Mouse (Mus musculus) neural tube, embryonic 15.5 days (tissue): Measurements from ENCODE around the gene Nim1k. TPM values are rescaled to one million over a fixed set of nuclear protein-coding genes. Genes with fewer than 3 reads are reported as not detected.

Source experiments
- ATAC-seq: fragments of 200-750 bp; cut with Nextera tagmentation; 2 replicates; pipeline ENCODE4 v1.8.0; 2017; ENCODE audit warnings: mild to moderate bottlenecking, moderate TSS enrichment, moderate library complexity; ENCODE audit not compliant: low FRiP score
- H3K27ac ChIP-seq: fragments of 300-500 bp; sonication (generic); replicated peaks from 2 replicates; pipeline ENCODE4 v1.5.1; 2015; ENCODE audit warnings: mild to moderate bottlenecking, inconsistent platforms
- H3K27me3 ChIP-seq: fragments of 300-500 bp; sonication (generic); replicated peaks from 2 replicates; pipeline ENCODE4 v1.6.1; 2015; ENCODE audit warnings: inconsistent platforms
- H3K36me3 ChIP-seq: fragments of 300-500 bp; sonication (generic); 2 replicates; pipeline ENCODE4 v1.6.1; 2015; ENCODE audit warnings: inconsistent platforms
- H3K4me1 ChIP-seq: fragments of 300-500 bp; sonication (generic); 2 replicates; pipeline ENCODE4 v1.6.1; 2015; ENCODE audit warnings: inconsistent platforms
- H3K4me2 ChIP-seq: fragments of 300-500 bp; sonication (generic); 2 replicates; pipeline ENCODE4 v1.6.1; 2015; ENCODE audit warnings: inconsistent platforms, mild to moderate bottlenecking, moderate library complexity
- H3K4me3 ChIP-seq: fragments of 300-500 bp; sonication (generic); replicated peaks from 2 replicates; pipeline ENCODE4 v1.5.1; 2015; ENCODE audit warnings: mild to moderate bottlenecking, inconsistent platforms
- H3K9ac ChIP-seq: fragments of 300-500 bp; sonication (generic); replicated peaks from 2 replicates; pipeline ENCODE4 v1.6.1; 2015; ENCODE audit warnings: mild to moderate bottlenecking, inconsistent platforms
- H3K9me3 ChIP-seq: fragments of 300-500 bp; sonication (generic); replicated peaks from 2 replicates; pipeline ENCODE4 v1.6.1; 2016; ENCODE audit warnings: inconsistent platforms
- WGBS: fragments of 180-500 bp; shearing (Covaris S2); methylation state at CpG from one replicate; pipeline ENCODE4 v1.1.7; 2015; ENCODE audit warnings: mixed read lengths; 5-methylcytosine and 5-hydroxymethylcytosine counted together
- polyA plus RNA-seq: library from polyadenylated mRNA; unstranded; fragments of >200 nt; fragmentation: Nextera tagmentation; extraction: Ambion mirVana; gene quantifications from 2 replicates; pipeline ENCODE4 v1.2.1, GENCODE M21; 2015

The Nim1k gene
- polyA plus RNA-seq, 1 experiment from 2014 or later = 6.1 TPM

GRCm38 (mm10) chr13:119724541-119724940 is 31.1 kb downstream of the Nim1k start:
- Histone ChIP-seq H3K9ac (no peak overlapping the region), H3K4me3 (no peak overlapping the region), H3K9me3 (no peaks in the 10 kb centered on the region), H3K4me1 (no peaks in the 10 kb centered on the region), H3K4me2 (no peak overlapping the region), H3K27ac (no peak overlapping the region), H3K27me3 (no peaks in the 10 kb centered on the region), H3K36me3 (peaks cover 2% of the 10 kb centered on the region; the same call in 1 of the 2 replicates)
- ATAC-seq = no peak
- WGBS = 89% methylated on average over 7 of the region's 7 CpGs

DNA sequence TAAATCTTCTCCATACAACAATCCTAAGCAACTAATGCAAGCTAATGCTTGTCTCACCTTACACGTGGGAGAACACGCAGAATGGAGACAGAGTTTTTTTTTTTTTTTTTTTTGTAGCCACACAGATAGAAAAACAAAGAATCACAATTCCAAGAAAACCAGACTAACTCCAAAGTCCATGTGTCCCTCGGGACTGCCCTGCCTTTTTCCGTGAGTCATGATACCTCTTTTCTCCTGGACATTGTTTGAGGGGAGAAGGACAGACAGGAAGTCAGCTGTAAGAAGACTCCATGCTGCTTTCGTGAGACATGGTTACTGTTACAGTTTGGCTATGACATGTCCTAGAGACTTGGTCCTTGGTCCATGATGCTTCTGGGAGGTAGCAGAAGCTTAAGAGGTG is 32.3 kb downstream of the Nim1k start:
- Histone ChIP-seq H3K27me3 (no peaks in the 10 kb centered on the region), H3K4me3 (no peak overlapping the region), H3K4me2 (no peak overlapping the region), H3K4me1 (no peaks in the 10 kb centered on the region), H3K27ac (no peak overlapping the region), H3K36me3 (peaks cover 2% of the 10 kb centered on the region; the same call in 1 of the 2 replicates), H3K9ac (no peak overlapping the region), H3K9me3 (no peaks in the 10 kb centered on the region)
- no peak for ATAC-seq
- WGBS = 89% methylated on average over 5 of the region's 5 CpGs

DNA sequence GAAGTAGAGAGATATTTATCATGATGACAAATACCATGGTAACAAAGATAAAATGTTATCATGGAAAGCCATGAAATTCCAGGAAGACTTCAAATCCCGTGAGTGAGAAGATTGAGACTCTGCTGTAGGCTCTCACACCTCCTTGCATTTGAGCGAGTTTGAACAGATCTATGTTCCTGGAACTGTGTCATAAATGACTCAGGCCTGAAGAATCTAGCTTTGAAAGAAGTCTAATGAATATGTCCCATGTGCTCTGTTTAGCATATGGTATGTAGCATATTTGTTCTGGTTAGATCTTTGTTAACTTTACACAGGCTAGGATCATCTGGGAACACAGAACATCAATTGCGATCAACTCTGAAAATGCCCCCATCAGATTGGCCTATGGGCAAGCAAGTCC is 33.2 kb downstream of the Nim1k start:
- peaks cover 2% of the 10 kb centered on the region; the same call in 1 of the 2 replicates for H3K36me3 ChIP-seq
- WGBS = 92% methylated on average over 3 of the region's 3 CpGs
- ATAC-seq = no peak

GRCm38 (mm10) chr13:119716105-119716504 is 39.6 kb downstream of the Nim1k start:
- no peak for ATAC-seq
- no peak overlapping the region for H3K27ac ChIP-seq
- no peaks in the 10 kb centered on the region for H3K4me1 ChIP-seq
- no peak overlapping the region for H3K4me3 ChIP-seq
- H3K36me3 ChIP-seq = peaks cover 9% of the 10 kb centered on the region
- 93% methylated on average over 2 of the region's 2 CpGs for WGBS
- no peak overlapping the region for H3K4me2 ChIP-seq
- no peaks in the 10 kb centered on the region for H3K9me3 ChIP-seq
- H3K9ac ChIP-seq = no peak overlapping the region
- no peaks in the 10 kb centered on the region for H3K27me3 ChIP-seq

More for the DNA sequence above, 33.2 kb downstream of the Nim1k start:
- no peak overlapping the region for H3K4me3 ChIP-seq
- no peaks in the 10 kb centered on the region for H3K9me3 ChIP-seq
- no peak overlapping the region for H3K27ac ChIP-seq
- no peaks in the 10 kb centered on the region for H3K4me1 ChIP-seq
- no peak overlapping the region for H3K4me2 ChIP-seq
- H3K9ac ChIP-seq = no peak overlapping the region
- H3K27me3 ChIP-seq = no peaks in the 10 kb centered on the region

- no peak for ATAC-seq
- Histone ChIP-seq H3K27me3 (no peaks in the 10 kb centered on the region), H3K9ac (no peak overlapping the region), H3K4me1 (no peaks in the 10 kb centered on the region), H3K4me3 (no peak overlapping the region), H3K36me3 (peaks cover 32% of the 10 kb centered on the region), H3K4me2 (no peak overlapping the region), H3K9me3 (no peaks in the 10 kb centered on the region), H3K27ac (no peak overlapping the region)
- 73% methylated on average over 9 of the region's 9 CpGs for WGBS
These were observed 41.9 kb downstream of the Nim1k start for GRCm38 (mm10) chr13:119713821-119714220.

GRCm38 (mm10) chr13:119713107-119713787 is 42.4 kb downstream of the Nim1k start:
- ATAC-seq = no peak
- no peaks in the 10 kb centered on the region for H3K27me3 ChIP-seq
- no peak overlapping the region for H3K4me2 ChIP-seq
- H3K9ac ChIP-seq = no peak overlapping the region
- no peak overlapping the region for H3K27ac ChIP-seq
- H3K9me3 ChIP-seq = no peaks in the 10 kb centered on the region
- no peak overlapping the region for H3K4me3 ChIP-seq
- H3K36me3 ChIP-seq = peaks cover 33% of the 10 kb centered on the region
- H3K4me1 ChIP-seq = no peaks in the 10 kb centered on the region
- 74% methylated on average over 8 of the region's 8 CpGs for WGBS

DNA sequence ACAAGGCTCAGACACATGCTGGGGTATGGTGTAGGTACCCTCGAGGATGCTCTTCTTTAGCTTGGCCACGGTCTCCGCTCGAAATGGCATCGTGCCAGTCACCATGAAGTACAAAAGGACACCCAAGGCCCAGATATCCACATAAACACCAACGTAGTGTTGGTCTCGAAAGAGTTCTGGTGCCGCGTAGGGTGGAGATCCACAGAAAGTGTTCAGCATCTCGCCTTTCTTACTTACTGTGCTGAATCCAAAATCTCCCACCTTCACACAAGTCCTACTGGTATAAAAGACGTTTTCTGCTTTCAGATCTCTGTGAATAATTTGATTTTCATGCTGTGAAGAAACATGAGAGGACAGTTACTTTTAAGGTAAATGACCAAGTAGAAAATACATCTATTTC is 43.2 kb downstream of the Nim1k start:
- no peak for ATAC-seq
- no peaks in the 10 kb centered on the region for H3K27me3 ChIP-seq
- H3K9ac ChIP-seq = no peak overlapping the region
- H3K4me3 ChIP-seq = no peak overlapping the region
- H3K27ac ChIP-seq = no peak overlapping the region
- H3K4me2 ChIP-seq = no peak overlapping the region
- WGBS = 90% methylated on average over 11 of the region's 11 CpGs
- H3K4me1 ChIP-seq = no peaks in the 10 kb centered on the region
- H3K9me3 ChIP-seq = no peaks in the 10 kb centered on the region
- H3K36me3 ChIP-seq = peaks cover 33% of the 10 kb centered on the region

- WGBS = 90% methylated on average over 10 of the region's 10 CpGs
- Histone ChIP-seq H3K4me2 (no peak overlapping the region), H3K9ac (no peak overlapping the region), H3K27ac (no peak overlapping the region), H3K4me1 (no peaks in the 10 kb centered on the region), H3K27me3 (no peaks in the 10 kb centered on the region), H3K4me3 (no peak overlapping the region), H3K9me3 (no peaks in the 10 kb centered on the region), H3K36me3 (peaks cover 48% of the 10 kb centered on the region)
- no peak for ATAC-seq
These were observed 45.4 kb downstream of the Nim1k start for GRCm38 (mm10) chr13:119710268-119710610.

DNA sequence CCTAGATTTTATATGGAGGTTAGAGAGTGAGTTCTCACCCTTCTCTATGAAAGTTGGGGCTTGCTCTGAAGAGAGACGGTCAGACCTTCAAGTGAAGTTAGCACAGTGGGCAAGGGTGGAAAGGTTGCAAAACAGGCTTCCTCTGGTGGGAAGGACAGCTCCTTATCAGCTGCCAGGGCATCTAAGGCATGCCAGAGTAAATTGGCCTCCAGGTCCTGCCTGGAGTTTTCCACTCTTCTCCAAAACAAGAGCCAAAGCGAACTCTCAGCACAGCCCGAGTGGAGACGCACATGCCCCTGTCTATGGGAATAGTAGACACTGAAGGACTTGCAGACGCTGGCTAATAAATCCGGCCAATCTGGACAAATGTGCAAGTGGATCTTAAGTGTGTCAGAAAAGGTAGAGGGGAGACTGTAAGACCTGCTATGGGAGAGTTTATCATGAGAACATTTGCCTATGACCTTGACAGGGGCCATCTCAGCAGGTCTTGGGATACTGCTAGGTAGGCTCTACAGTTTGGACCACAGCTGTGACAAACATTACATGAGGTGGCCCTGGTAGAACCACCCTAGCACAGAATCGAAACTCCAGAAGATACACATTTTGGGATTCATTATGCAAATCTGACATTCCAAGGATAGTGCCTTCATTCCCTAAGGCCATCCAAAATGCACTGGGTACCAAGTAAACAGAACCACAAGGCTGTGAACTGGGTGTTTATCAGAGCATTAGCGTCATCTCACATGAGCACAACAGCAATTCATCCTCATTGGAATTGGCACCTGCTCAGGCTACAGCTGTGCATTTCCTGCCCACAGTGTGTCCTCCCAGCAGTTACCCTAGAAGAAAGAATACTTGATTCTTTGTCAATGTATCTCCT is 46.1 kb downstream of the Nim1k start:
- no peak for ATAC-seq
- H3K9ac ChIP-seq = no peak overlapping the region
- H3K9me3 ChIP-seq = no peaks in the 10 kb centered on the region
- no peak overlapping the region for H3K4me3 ChIP-seq
- H3K4me2 ChIP-seq = no peak overlapping the region
- 89% methylated on average over 8 of the region's 8 CpGs for WGBS
- no peak overlapping the region for H3K27ac ChIP-seq
- H3K36me3 ChIP-seq = peaks cover 52% of the 10 kb centered on the region
- H3K4me1 ChIP-seq = no peaks in the 10 kb centered on the region
- no peaks in the 10 kb centered on the region for H3K27me3 ChIP-seq

DNA sequence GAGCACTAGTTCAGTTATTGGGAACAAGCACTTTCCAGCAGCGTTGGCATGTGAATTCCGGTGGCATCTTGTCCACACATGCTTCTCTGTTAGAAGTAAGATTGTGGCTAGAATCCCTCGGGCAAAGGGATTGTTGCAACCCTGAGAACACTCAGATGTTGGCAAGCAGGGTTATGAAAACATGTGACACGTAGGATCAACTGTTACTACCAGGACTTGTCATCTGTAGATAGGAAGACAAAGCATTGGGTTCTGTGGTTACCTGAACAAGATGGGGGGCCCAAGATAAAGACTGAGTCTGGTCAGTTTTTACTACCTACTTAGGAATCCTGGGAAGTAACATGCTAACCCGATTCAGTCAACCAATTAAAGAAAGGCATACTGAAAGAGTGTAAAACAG is 46.7 kb downstream of the Nim1k start:
- ATAC-seq = no peak
- H3K4me2 ChIP-seq = no peak overlapping the region
- H3K4me3 ChIP-seq = no peak overlapping the region
- H3K4me1 ChIP-seq = no peaks in the 10 kb centered on the region
- H3K27me3 ChIP-seq = no peaks in the 10 kb centered on the region
- no peak overlapping the region for H3K27ac ChIP-seq
- WGBS = 90% methylated on average over 5 of the region's 5 CpGs
- H3K9me3 ChIP-seq = no peaks in the 10 kb centered on the region
- H3K9ac ChIP-seq = no peak overlapping the region
- peaks cover 59% of the 10 kb centered on the region for H3K36me3 ChIP-seq

DNA sequence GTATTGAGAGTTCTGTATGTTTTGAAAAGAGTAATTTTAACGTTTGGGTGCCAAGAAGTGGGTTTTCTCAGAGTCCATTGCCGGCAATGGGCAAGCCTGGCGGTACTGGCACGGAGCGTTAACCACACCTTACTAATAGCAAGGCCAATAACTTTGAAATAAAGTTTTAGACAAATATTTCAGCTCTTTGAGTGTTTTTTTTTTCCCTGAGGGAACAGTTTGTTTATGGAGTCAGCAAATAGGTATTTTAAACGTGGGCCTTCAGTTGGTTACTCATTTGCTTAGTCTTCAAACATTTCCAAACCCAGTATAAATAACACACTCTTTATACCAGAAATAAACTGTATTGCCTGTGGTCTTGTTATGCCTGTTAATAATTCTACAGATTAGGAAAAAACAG is 47.8 kb downstream of the Nim1k start:
- H3K4me3 ChIP-seq = no peak overlapping the region
- no peaks in the 10 kb centered on the region for H3K9me3 ChIP-seq
- 92% methylated on average over 6 of the region's 6 CpGs for WGBS
- no peak overlapping the region for H3K4me2 ChIP-seq
- H3K9ac ChIP-seq = no peak overlapping the region
- no peak overlapping the region for H3K27ac ChIP-seq
- no peaks in the 10 kb centered on the region for H3K27me3 ChIP-seq
- no peaks in the 10 kb centered on the region for H3K4me1 ChIP-seq
- H3K36me3 ChIP-seq = peaks cover 68% of the 10 kb centered on the region
- ATAC-seq = no peak

DNA sequence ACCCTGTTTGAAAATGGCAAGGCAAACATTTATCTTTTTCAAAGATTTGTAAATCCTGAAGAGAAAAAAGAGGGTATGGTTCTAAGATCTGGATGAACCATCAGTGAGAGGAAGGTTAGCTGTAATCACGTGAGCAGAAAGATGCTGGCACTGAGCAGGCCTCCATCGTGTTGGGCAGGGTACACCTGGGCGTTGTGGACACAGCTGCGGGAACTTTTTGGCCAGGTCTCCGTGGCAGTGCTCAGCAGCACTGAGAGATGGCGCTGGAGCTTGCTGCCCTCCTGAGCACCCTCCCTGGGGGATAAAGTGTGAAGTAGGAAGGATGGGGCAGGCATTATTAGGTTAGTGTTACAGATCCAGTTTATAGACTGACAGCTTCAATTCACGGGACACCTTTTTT is 48.7 kb downstream of the Nim1k start:
- Histone ChIP-seq H3K9me3 (no peaks in the 10 kb centered on the region), H3K4me3 (no peak overlapping the region), H3K36me3 (peaks cover 70% of the 10 kb centered on the region), H3K9ac (no peak overlapping the region), H3K27ac (no peak overlapping the region), H3K4me1 (no peaks in the 10 kb centered on the region), H3K4me2 (no peak overlapping the region), H3K27me3 (no peaks in the 10 kb centered on the region)
- WGBS = 78% methylated on average over 7 of the region's 7 CpGs
- no peak for ATAC-seq
